Mouse (Mus musculus) C2C12 (cell line): Measurements from ENCODE around the gene Usp3. TPM values are rescaled to one million over a fixed set of nuclear protein-coding genes. Genes with fewer than 3 reads are reported as not detected.

ENCODE experiments used
- H3K27me3 ChIP-seq: one replicate; pipeline ENCODE4 v1.6.1; 2011; ENCODE audit not compliant: control insufficient read depth, insufficient read depth, insufficient read length
- H3K36me3 ChIP-seq: one replicate; pipeline ENCODE4 v1.6.1; 2011; ENCODE audit not compliant: control insufficient read depth, insufficient read depth
- H3K4me3 ChIP-seq: one replicate; pipeline ENCODE4 v1.5.1; 2011; ENCODE audit warnings: mild to moderate bottlenecking, control low read depth; ENCODE audit not compliant: poor library complexity, insufficient read depth, severe bottlenecking
- H3K79me2 ChIP-seq: one replicate; pipeline ENCODE4 v1.6.1; 2011; ENCODE audit not compliant: control insufficient read depth, insufficient read depth
- H3K79me3 ChIP-seq: one replicate; pipeline ENCODE4 v1.6.1; 2011; ENCODE audit warnings: low read depth, control low read depth
- H3ac ChIP-seq: one replicate; pipeline ENCODE3; 2011; ENCODE audit warnings: low read depth; ENCODE audit not compliant: control insufficient read depth, insufficient read length
- CEBPB ChIP-seq: IDR thresholded peaks from one replicate; pipeline ENCODE4 v1.6.1; 2011; ENCODE audit warnings: low read depth, mild to moderate bottlenecking, control low read depth, moderate library complexity
- CTCF ChIP-seq: IDR thresholded peaks from one replicate; pipeline ENCODE4 v1.5.1; 2011; ENCODE audit not compliant: control insufficient read depth, insufficient read depth, insufficient read length
- FOSL1 ChIP-seq: IDR thresholded peaks from one replicate; pipeline ENCODE4 v1.8.0; 2011; ENCODE audit warnings: mild to moderate bottlenecking, low read length; ENCODE audit not compliant: poor library complexity, insufficient read depth, severe bottlenecking
- MAX ChIP-seq: IDR thresholded peaks from one replicate; pipeline ENCODE4 v1.6.1; 2011; ENCODE audit warnings: mild to moderate bottlenecking, control low read depth
- MYOD1 ChIP-seq: IDR thresholded peaks from one replicate; pipeline ENCODE4 v1.6.1; 2011; ENCODE audit warnings: low read depth; ENCODE audit not compliant: control insufficient read depth, insufficient read length
- MYOG ChIP-seq: IDR thresholded peaks from one replicate; pipeline ENCODE4 v1.6.1; 2011; ENCODE audit not compliant: control insufficient read depth, insufficient read length; ENCODE audit errors: extremely low read depth
- USF1 ChIP-seq: IDR thresholded peaks from one replicate; pipeline ENCODE4 v1.6.1; 2011; ENCODE audit warnings: low read depth, mild to moderate bottlenecking, control low read depth, moderate library complexity
- polyA plus RNA-seq: library from polyadenylated mRNA; unstranded; fragments of >200 nt; fragmentation: generic; extraction: Trizol; gene quantifications from one replicate; pipeline ENCODE4 v1.2.1, GENCODE M21; 2012; ENCODE audit warnings: missing spikeins

Usp3 gene
- polyA plus RNA-seq, 1 experiment = 12.1 TPM

- H3K36me3 ChIP-seq = peaks cover 25% of the 10 kb centered on the region
- no peaks in the 10 kb centered on the region for H3K79me2 ChIP-seq
- H3K79me3 ChIP-seq = no peaks in the 10 kb centered on the region
- no peak overlapping the region for H3K4me3 ChIP-seq
- no peak overlapping the region for H3ac ChIP-seq
- peak; percentile 37 for TF ChIP-seq CTCF
- TF ChIP-seq USF1 = no peak
- no peaks in the 10 kb centered on the region for H3K27me3 ChIP-seq
These were observed 79.2 kb downstream of the Usp3 start for GRCm38 (mm10) chr9:66513661-66514255.

- H3K79me2 ChIP-seq = no peaks in the 10 kb centered on the region
- no peak for TF ChIP-seq MYOD1
- no peak for TF ChIP-seq CEBPB
- no peak for TF ChIP-seq FOSL1
- TF ChIP-seq MYOG = no peak
- no peak for TF ChIP-seq CTCF
- TF ChIP-seq MAX = no peak
- TF ChIP-seq USF1 = no peak
- H3K36me3 ChIP-seq = peaks cover 27% of the 10 kb centered on the region
- no peak overlapping the region for H3ac ChIP-seq
- H3K79me3 ChIP-seq = no peaks in the 10 kb centered on the region
- no peaks in the 10 kb centered on the region for H3K27me3 ChIP-seq
- no peak overlapping the region for H3K4me3 ChIP-seq
These were observed 79.8 kb downstream of the Usp3 start for GRCm38 (mm10) chr9:66513150-66513549.

- H3K79me3 ChIP-seq = no peaks in the 10 kb centered on the region
- peak; percentile 96 for TF ChIP-seq USF1
- no peak for TF ChIP-seq CEBPB
- no peak for TF ChIP-seq MYOD1
- peak overlapping the region; percentile 63 for H3ac ChIP-seq
- peak overlapping the region; percentile 41 for H3K4me3 ChIP-seq
- H3K79me2 ChIP-seq = no peaks in the 10 kb centered on the region
- peaks cover 29% of the 10 kb centered on the region for H3K36me3 ChIP-seq
- no peaks in the 10 kb centered on the region for H3K27me3 ChIP-seq
These were observed 80.6 kb downstream of the Usp3 start for GRCm38 (mm10) chr9:66512351-66512671.

GRCm38 (mm10) chr9:66511580-66512350, 81.2 kb downstream of the Usp3 start:
- TF ChIP-seq CEBPB (no peak), MAX (peak; percentile 88)
- Histone ChIP-seq H3K4me3 (peak overlapping the region; percentile 41), H3K36me3 (peaks cover 23% of the 10 kb centered on the region), H3K79me2 (no peaks in the 10 kb centered on the region), H3K27me3 (no peaks in the 10 kb centered on the region), H3ac (peak overlapping the region; percentile 63), H3K79me3 (no peaks in the 10 kb centered on the region)

GRCm38 (mm10) chr9:66510944-66511343, 82.0 kb downstream of the Usp3 start:
- H3K36me3 ChIP-seq = peaks cover 23% of the 10 kb centered on the region
- H3K79me3 ChIP-seq = no peaks in the 10 kb centered on the region
- H3K79me2 ChIP-seq = no peaks in the 10 kb centered on the region
- peak overlapping the region; percentile 35 for H3ac ChIP-seq
- H3K27me3 ChIP-seq = no peaks in the 10 kb centered on the region
- no peak for TF ChIP-seq USF1
- no peak for TF ChIP-seq MYOG
- peak overlapping the region; percentile 41 for H3K4me3 ChIP-seq

GRCm38 (mm10) chr9:66510351-66510841, 82.5 kb downstream of the Usp3 start:
- Histone ChIP-seq H3K27me3 (no peaks in the 10 kb centered on the region), H3K36me3 (peaks cover 29% of the 10 kb centered on the region), H3K79me2 (no peaks in the 10 kb centered on the region), H3K79me3 (no peaks in the 10 kb centered on the region), H3ac (no peak overlapping the region), H3K4me3 (no peak overlapping the region)
- TF ChIP-seq MAX (no peak), CEBPB (no peak)

- Histone ChIP-seq H3K27me3 (no peaks in the 10 kb centered on the region), H3K79me3 (no peaks in the 10 kb centered on the region), H3K79me2 (no peaks in the 10 kb centered on the region), H3K4me3 (no peak overlapping the region), H3K36me3 (peaks cover 31% of the 10 kb centered on the region), H3ac (no peak overlapping the region)
- TF ChIP-seq MAX = no peak
- TF ChIP-seq USF1 = no peak
- no peak for TF ChIP-seq CTCF
- TF ChIP-seq FOSL1 = no peak
- no peak for TF ChIP-seq CEBPB
- no peak for TF ChIP-seq MYOD1
- no peak for TF ChIP-seq MYOG
These were observed 84.0 kb downstream of the Usp3 start for GRCm38 (mm10) chr9:66508890-66509399.
